Mouse (Mus musculus): ENCODE data around the gene Bsg.

GRCm38 (mm10) chr10:79698459-79698858, 5.8 kb upstream of the Bsg start:
- TF ChIP-seq POLR2A (IDR thresholded peaks at IDR 0.05; ENCODE audit: insufficient read depth, low read depth, low read length) = no peak
- TF ChIP-seq CTCF (IDR thresholded peaks at IDR 0.05; ENCODE audit: insufficient read depth, low read depth, low read length) = no peak

Measured in olfactory bulb, adult 2 months (tissue).